Mouse (Mus musculus): ENCODE results near the gene Rftn1. TPM values are rescaled to one million over a fixed set of nuclear protein-coding genes. Genes with fewer than 3 reads are reported as not detected.

The Rftn1 gene
- polyA plus RNA-seq, 1 experiment: 24.7 TPM

DNA sequence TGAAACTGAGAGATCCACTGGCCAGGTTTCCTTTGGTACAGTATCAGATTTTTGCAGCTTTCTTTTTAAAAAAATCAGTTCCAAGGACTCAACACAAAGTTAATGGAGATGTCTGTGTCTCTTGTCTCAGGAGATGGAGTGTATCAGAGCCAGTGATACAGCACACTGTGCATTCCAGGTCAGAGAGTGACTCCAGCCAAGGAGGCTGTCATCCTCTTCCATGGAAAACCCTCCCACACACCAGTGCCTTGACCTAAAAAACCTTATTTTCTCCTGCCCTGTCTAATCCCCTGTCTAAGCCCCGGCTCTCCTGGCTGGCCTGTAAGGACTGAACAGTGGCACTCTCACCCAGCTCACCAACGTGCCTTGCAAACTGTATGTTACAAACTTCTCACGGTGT is 86.3 kb downstream of the Rftn1 start:
- no peak for TF ChIP-seq POLR2A (IDR thresholded peaks at IDR 0.05; ENCODE audit: low read depth, low read length)
- no peak for TF ChIP-seq CTCF (IDR thresholded peaks at IDR 0.05; ENCODE audit: extremely low read depth, insufficient read length, insufficient replicate concordance, low read depth, low read length)
- H3K4me3 ChIP-seq (ENCODE audit: low read depth, low read length): no peak overlapping the region
- H3K36me3 ChIP-seq (ENCODE audit: control insufficient read depth, insufficient read depth, low read length): no peaks in the 10 kb centered on the region
- H3K4me1 ChIP-seq (ENCODE audit: control insufficient read depth, insufficient read depth, insufficient read length, low read length): no peaks in the 10 kb centered on the region
- H3K27me3 ChIP-seq (ENCODE audit: control insufficient read depth, insufficient read depth, low read length): no peaks in the 10 kb centered on the region
- no peak overlapping the region for H3K27ac ChIP-seq (ENCODE audit: insufficient read depth, low read depth, low read length)
- WGBS: 77% methylated on average over 3 of the region's 3 CpGs

- TF ChIP-seq POLR2A (IDR thresholded peaks at IDR 0.05; ENCODE audit: low read depth, low read length): no peak
- no peak overlapping the region for H3K4me3 ChIP-seq (ENCODE audit: low read depth, low read length)
- H3K27me3 ChIP-seq (ENCODE audit: control insufficient read depth, insufficient read depth, low read length): no peaks in the 10 kb centered on the region
- H3K36me3 ChIP-seq (ENCODE audit: control insufficient read depth, insufficient read depth, low read length): no peaks in the 10 kb centered on the region
- 88% methylated on average over 3 of the region's 3 CpGs for WGBS
- no peak overlapping the region for H3K27ac ChIP-seq (ENCODE audit: insufficient read depth, low read depth, low read length)
- peaks cover 2% of the 10 kb centered on the region; the same call in 1 of the 2 replicates for H3K4me1 ChIP-seq (ENCODE audit: control insufficient read depth, insufficient read depth, insufficient read length, low read length)
Measured at GRCm38 (mm10) chr17:50101416-50101815, 89.1 kb downstream of the Rftn1 start.

- no peaks in the 10 kb centered on the region for H3K27me3 ChIP-seq (ENCODE audit: control insufficient read depth, insufficient read depth, low read length)
- WGBS: 65% methylated on average over 12 of the region's 12 CpGs
- TF ChIP-seq POLR2A (IDR thresholded peaks at IDR 0.05; ENCODE audit: low read depth, low read length) (no peak), CTCF (IDR thresholded peaks at IDR 0.05; ENCODE audit: extremely low read depth, insufficient read length, insufficient replicate concordance, low read depth, low read length) (no peak)
- no peak overlapping the region for H3K27ac ChIP-seq (ENCODE audit: insufficient read depth, low read depth, low read length)
- H3K4me3 ChIP-seq (ENCODE audit: low read depth, low read length): no peak overlapping the region
- no peaks in the 10 kb centered on the region for H3K36me3 ChIP-seq (ENCODE audit: control insufficient read depth, insufficient read depth, low read length)
- H3K4me1 ChIP-seq (ENCODE audit: control insufficient read depth, insufficient read depth, insufficient read length, low read length): peaks cover 2% of the 10 kb centered on the region; the same call in 1 of the 2 replicates
Measured at GRCm38 (mm10) chr17:50100070-50100469, 90.4 kb downstream of the Rftn1 start.

DNA sequence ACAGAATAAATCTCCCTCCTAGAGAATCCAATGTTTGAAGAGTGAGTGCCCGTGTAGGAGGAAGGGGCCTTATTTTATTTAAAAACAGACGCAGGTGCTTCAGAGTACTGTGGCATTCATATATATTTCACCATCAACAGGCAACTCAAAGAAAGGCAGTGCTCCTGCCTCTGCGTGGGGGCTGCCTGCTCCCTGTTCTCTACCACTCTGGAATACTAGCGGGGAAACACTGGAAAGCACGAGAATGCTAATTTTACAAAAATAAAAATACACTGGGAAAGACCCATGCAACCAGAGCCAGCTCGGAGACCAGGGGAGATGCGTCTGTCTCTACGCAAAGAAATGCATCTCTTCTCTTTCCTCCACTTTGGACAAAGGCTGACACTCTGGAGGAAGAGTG is 91.1 kb downstream of the Rftn1 start:
- Histone ChIP-seq H3K27ac (ENCODE audit: insufficient read depth, low read depth, low read length) (no peak overlapping the region), H3K36me3 (ENCODE audit: control insufficient read depth, insufficient read depth, low read length) (no peaks in the 10 kb centered on the region), H3K4me3 (ENCODE audit: low read depth, low read length) (no peak overlapping the region), H3K27me3 (ENCODE audit: control insufficient read depth, insufficient read depth, low read length) (no peaks in the 10 kb centered on the region), H3K4me1 (ENCODE audit: control insufficient read depth, insufficient read depth, insufficient read length, low read length) (peaks cover 2% of the 10 kb centered on the region; the same call in 1 of the 2 replicates)
- 62% methylated on average over 8 of the region's 8 CpGs for WGBS
- no peak for TF ChIP-seq POLR2A (IDR thresholded peaks at IDR 0.05; ENCODE audit: low read depth, low read length)
- no peak for TF ChIP-seq CTCF (IDR thresholded peaks at IDR 0.05; ENCODE audit: extremely low read depth, insufficient read length, insufficient replicate concordance, low read depth, low read length)

DNA sequence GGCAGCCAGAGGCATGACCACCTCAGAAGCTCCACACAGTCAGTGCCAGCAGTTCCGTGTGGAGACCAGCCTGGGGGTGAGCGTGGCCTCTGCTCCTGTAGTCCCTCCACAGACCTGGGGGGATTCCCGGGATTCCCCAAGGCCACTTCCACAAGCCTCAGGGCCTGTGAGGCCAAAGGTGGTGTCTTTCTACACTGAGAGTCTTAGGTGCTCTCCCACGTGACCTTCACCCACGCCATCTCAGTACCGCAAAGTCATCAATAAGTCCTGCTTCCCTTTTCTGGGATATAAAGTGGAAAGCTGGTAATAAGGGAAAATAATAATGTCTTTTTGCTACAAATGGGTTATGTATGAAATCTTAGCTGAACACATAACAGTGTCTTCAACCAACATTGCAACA is 92.2 kb downstream of the Rftn1 start:
- 76% methylated on average over 6 of the region's 6 CpGs for WGBS
- no peak overlapping the region for H3K4me3 ChIP-seq (ENCODE audit: low read depth, low read length)
- H3K36me3 ChIP-seq (ENCODE audit: control insufficient read depth, insufficient read depth, low read length): no peaks in the 10 kb centered on the region
- H3K27me3 ChIP-seq (ENCODE audit: control insufficient read depth, insufficient read depth, low read length): no peaks in the 10 kb centered on the region
- H3K27ac ChIP-seq (ENCODE audit: insufficient read depth, low read depth, low read length): 0 out of 2 replicates have a peak overlapping the region, but pooled peaks have one; percentile 2
- TF ChIP-seq POLR2A (IDR thresholded peaks at IDR 0.05; ENCODE audit: low read depth, low read length) (no peak), CTCF (IDR thresholded peaks at IDR 0.05; ENCODE audit: extremely low read depth, insufficient read length, insufficient replicate concordance, low read depth, low read length) (no peak)
- peaks cover 2% of the 10 kb centered on the region; the same call in 1 of the 2 replicates for H3K4me1 ChIP-seq (ENCODE audit: control insufficient read depth, insufficient read depth, insufficient read length, low read length)

DNA sequence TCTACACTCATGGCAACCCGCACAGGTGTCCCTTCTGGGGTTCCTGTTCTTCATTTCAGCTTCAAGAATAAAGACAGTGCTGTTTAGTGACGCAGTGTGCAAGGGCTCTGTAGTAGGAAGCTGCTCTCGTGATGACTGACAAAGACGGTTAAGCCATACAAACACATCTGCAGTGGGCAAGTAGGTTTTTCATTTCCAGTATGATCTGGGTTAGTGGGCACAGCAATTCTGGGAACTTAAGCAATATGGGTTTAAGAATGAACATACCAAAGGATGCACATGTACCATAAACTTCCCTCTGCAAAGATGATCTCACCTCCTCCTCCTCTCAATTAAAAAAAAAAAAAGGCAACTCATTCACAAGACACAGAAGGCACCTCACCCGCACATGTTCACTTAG is 92.6 kb downstream of the Rftn1 start:
- Histone ChIP-seq H3K27ac (ENCODE audit: insufficient read depth, low read depth, low read length) (0 out of 2 replicates have a peak overlapping the region, but pooled peaks have one; percentile 2), H3K4me3 (ENCODE audit: low read depth, low read length) (no peak overlapping the region)
- WGBS: 77% methylated on average over 5 of the region's 5 CpGs

GRCm38 (mm10) chr17:50096305-50096704 is 94.2 kb downstream of the Rftn1 start:
- Histone ChIP-seq H3K4me1 (ENCODE audit: control insufficient read depth, insufficient read depth, insufficient read length, low read length) (peaks cover 2% of the 10 kb centered on the region; the same call in 1 of the 2 replicates), H3K36me3 (ENCODE audit: control insufficient read depth, insufficient read depth, low read length) (no peaks in the 10 kb centered on the region), H3K4me3 (ENCODE audit: low read depth, low read length) (no peak overlapping the region), H3K27me3 (ENCODE audit: control insufficient read depth, insufficient read depth, low read length) (no peaks in the 10 kb centered on the region), H3K27ac (ENCODE audit: insufficient read depth, low read depth, low read length) (no peak overlapping the region)
- WGBS: 90% methylated on average over 4 of the region's 4 CpGs
- TF ChIP-seq POLR2A (IDR thresholded peaks at IDR 0.05; ENCODE audit: low read depth, low read length): no peak
- no peak for TF ChIP-seq CTCF (IDR thresholded peaks at IDR 0.05; ENCODE audit: extremely low read depth, insufficient read length, insufficient replicate concordance, low read depth, low read length)

More for the DNA sequence above, 92.6 kb downstream of the Rftn1 start:
- no peaks in the 10 kb centered on the region for H3K36me3 ChIP-seq (ENCODE audit: control insufficient read depth, insufficient read depth, low read length)
- peaks cover 2% of the 10 kb centered on the region; the same call in 1 of the 2 replicates for H3K4me1 ChIP-seq (ENCODE audit: control insufficient read depth, insufficient read depth, insufficient read length, low read length)
- TF ChIP-seq CTCF (IDR thresholded peaks at IDR 0.05; ENCODE audit: extremely low read depth, insufficient read length, insufficient replicate concordance, low read depth, low read length): no peak
- TF ChIP-seq POLR2A (IDR thresholded peaks at IDR 0.05; ENCODE audit: low read depth, low read length): no peak
- no peaks in the 10 kb centered on the region for H3K27me3 ChIP-seq (ENCODE audit: control insufficient read depth, insufficient read depth, low read length)
